Mouse (Mus musculus) erythroblast, embryonic 14.5 days (primary cell): Measurements from ENCODE around the gene Fam222b.

ENCODE experiments used
- GATA1 ChIP-seq: IDR thresholded peaks from 2 replicates; pipeline ENCODE4 v1.6.1; 2012; ENCODE audit warnings: low read length, inconsistent platforms, mixed read lengths
- TAL1 ChIP-seq: IDR thresholded peaks from 3 replicates; pipeline ENCODE4 v1.6.1; 2012; ENCODE audit warnings: low read length, inconsistent platforms, mixed read lengths

DNA sequence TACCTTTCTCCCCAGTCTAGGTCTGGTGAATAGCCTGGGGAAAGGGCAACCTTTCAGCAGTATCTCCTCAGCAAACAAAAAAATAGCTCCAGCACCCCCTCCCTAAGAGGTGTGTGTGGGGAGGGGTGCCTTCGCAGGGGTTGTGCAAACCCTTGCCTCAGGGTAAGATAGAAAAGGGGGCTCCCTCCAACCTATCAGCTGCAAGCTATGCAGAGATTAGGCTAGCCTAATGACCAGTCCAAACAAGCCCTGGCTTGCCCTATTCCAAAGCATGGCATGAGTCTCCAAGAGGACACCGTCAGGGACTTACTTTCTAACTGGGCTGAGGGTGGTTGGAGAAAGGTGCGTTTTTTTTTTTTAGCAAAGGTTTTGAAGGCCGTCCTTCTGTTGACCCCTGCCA is 71.7 kb downstream of the Fam222b start:
- TF ChIP-seq GATA1 (no peak), TAL1 (no peak)
